Mouse (Mus musculus) lung, embryonic 14.5 days (tissue): ENCODE measurements around the gene Raver1. TPM values are rescaled to one million over a fixed set of nuclear protein-coding genes. Genes with fewer than 3 reads are reported as not detected.

ENCODE experiments used
- ATAC-seq: fragments of 200-750 bp; cut with Nextera tagmentation; 2 replicates; pipeline ENCODE4 v1.8.0; 2017; ENCODE audit warnings: mild to moderate bottlenecking, moderate TSS enrichment, moderate library complexity; ENCODE audit not compliant: insufficient read depth
- DNase-seq: peaks from one replicate; pipeline ENCODE4 v3.0.0-alpha.2; 2015
- H3K27ac ChIP-seq: fragments of 300-500 bp; sonication (generic); 2 replicates; pipeline ENCODE4 v1.5.1; 2014; ENCODE audit warnings: low read depth, mild to moderate bottlenecking, moderate library complexity
- H3K27me3 ChIP-seq: fragments of 300-500 bp; sonication (generic); 2 replicates; pipeline ENCODE4 v1.6.1; 2014; ENCODE audit warnings: low read length, control low read depth; ENCODE audit not compliant: insufficient read depth
- H3K36me3 ChIP-seq: fragments of 300-500 bp; sonication (generic); 2 replicates; pipeline ENCODE4 v1.6.1; 2014; ENCODE audit warnings: control low read depth; ENCODE audit not compliant: insufficient read depth
- H3K4me1 ChIP-seq: fragments of 300-500 bp; sonication (generic); 2 replicates; pipeline ENCODE4 v1.6.1; 2014; ENCODE audit warnings: antibody characterized with exemption, control low read depth; ENCODE audit not compliant: insufficient read depth
- H3K4me2 ChIP-seq: fragments of 300-500 bp; sonication (generic); 2 replicates; pipeline ENCODE4 v1.6.1; 2014; ENCODE audit warnings: mild to moderate bottlenecking
- H3K4me3 ChIP-seq: fragments of 300-500 bp; sonication (generic); 2 replicates; pipeline ENCODE4 v1.5.1; 2014; ENCODE audit warnings: low read depth, low read length
- H3K9ac ChIP-seq: fragments of 300-500 bp; sonication (generic); 2 replicates; pipeline ENCODE4 v1.6.1; 2014
- H3K9me3 ChIP-seq: fragments of 300-500 bp; sonication (generic); 2 replicates; pipeline ENCODE4 v1.6.1; 2016; ENCODE audit warnings: low read depth, low read length, control low read depth
- CTCF ChIP-seq: IDR thresholded peaks from 2 replicates; pipeline ENCODE4 v1.5.1; 2016; ENCODE audit warnings: antibody characterized with exemption, low read depth
- WGBS: fragments of 180-500 bp; shearing (Covaris S2); extraction: QIAGEN DNeasy Blood & Tissue Kit; methylation state at CpG from one replicate; pipeline ENCODE4 v1.1.7; 2014; 5-methylcytosine and 5-hydroxymethylcytosine counted together
- polyA plus RNA-seq: library from polyadenylated mRNA; unstranded; fragments of >200 nt; fragmentation: Nextera tagmentation; extraction: Ambion mirVana; gene quantifications from 2 replicates; pipeline ENCODE4 v1.2.1, GENCODE M21; 2014

Gene Raver1
- polyA plus RNA-seq, 1 experiment from 2014 or later, result 113 TPM

- no peak overlapping the region for H3K4me2 ChIP-seq
- H3K27ac ChIP-seq, result no peak overlapping the region
- WGBS, result 78% methylated on average over 16 of the region's 16 CpGs
- ATAC-seq (no peak), DNase-seq (no peak)
- no peaks in the 10 kb centered on the region for H3K4me1 ChIP-seq
- H3K4me3 ChIP-seq, result no peak overlapping the region
- TF ChIP-seq CTCF, result no peak
- no peak overlapping the region for H3K9ac ChIP-seq
- no peaks in the 10 kb centered on the region for H3K9me3 ChIP-seq
- H3K36me3 ChIP-seq, result peaks cover 30% of the 10 kb centered on the region; the same call in 1 of the 2 replicates
- no peaks in the 10 kb centered on the region for H3K27me3 ChIP-seq
Measured at GRCm38 (mm10) chr9:21121483-21121882, 29.7 kb upstream of the Raver1 start.

GRCm38 (mm10) chr9:21117073-21117472 lies 25.3 kb upstream of the Raver1 start:
- TF ChIP-seq CTCF, result no peak
- Histone ChIP-seq H3K27me3 (no peaks in the 10 kb centered on the region), H3K9me3 (no peaks in the 10 kb centered on the region), H3K36me3 (0 out of 2 replicates have a peak, but pooled peaks cover 10% of the 10 kb centered on the region), H3K4me3 (no peak overlapping the region), H3K9ac (no peak overlapping the region), H3K4me1 (no peaks in the 10 kb centered on the region), H3K4me2 (no peak overlapping the region), H3K27ac (no peak overlapping the region)
- no peak for ATAC-seq
- DNase-seq, result no peak
- 63% methylated on average over 6 of the region's 6 CpGs for WGBS

- no peak for TF ChIP-seq CTCF
- Histone ChIP-seq H3K27me3 (no peaks in the 10 kb centered on the region), H3K4me3 (no peak overlapping the region), H3K36me3 (no peaks in the 10 kb centered on the region), H3K4me2 (no peak overlapping the region), H3K4me1 (no peaks in the 10 kb centered on the region), H3K9ac (no peak overlapping the region), H3K9me3 (no peaks in the 10 kb centered on the region), H3K27ac (no peak overlapping the region)
- ATAC-seq (no peak), DNase-seq (no peak)
- WGBS, result 84% methylated on average over 8 of the region's 8 CpGs
Measured at GRCm38 (mm10) chr9:21115105-21115504, 23.3 kb upstream of the Raver1 start.

- no peak overlapping the region for H3K9ac ChIP-seq
- DNase-seq, result no peak
- no peak for ATAC-seq
- H3K36me3 ChIP-seq, result no peaks in the 10 kb centered on the region
- no peak overlapping the region for H3K27ac ChIP-seq
- no peaks in the 10 kb centered on the region for H3K27me3 ChIP-seq
- H3K4me3 ChIP-seq, result no peak overlapping the region
- no peak for TF ChIP-seq CTCF
- no peak overlapping the region for H3K4me2 ChIP-seq
- H3K4me1 ChIP-seq, result no peaks in the 10 kb centered on the region
- H3K9me3 ChIP-seq, result no peaks in the 10 kb centered on the region
- 83% methylated on average over 7 of the region's 7 CpGs for WGBS
Measured at GRCm38 (mm10) chr9:21114190-21114589, 22.4 kb upstream of the Raver1 start.

- no peak for TF ChIP-seq CTCF
- DNase-seq (no peak), ATAC-seq (no peak)
- WGBS, result 83% methylated on average over 6 of the region's 6 CpGs
- Histone ChIP-seq H3K4me2 (no peak overlapping the region), H3K27me3 (no peaks in the 10 kb centered on the region), H3K4me3 (no peak overlapping the region), H3K36me3 (no peaks in the 10 kb centered on the region), H3K9me3 (no peaks in the 10 kb centered on the region), H3K27ac (no peak overlapping the region), H3K4me1 (no peaks in the 10 kb centered on the region), H3K9ac (no peak overlapping the region)
Measured at GRCm38 (mm10) chr9:21113751-21114150, 21.9 kb upstream of the Raver1 start.

- Histone ChIP-seq H3K27ac (no peak overlapping the region), H3K4me2 (no peak overlapping the region), H3K4me3 (no peak overlapping the region), H3K36me3 (no peaks in the 10 kb centered on the region), H3K27me3 (no peaks in the 10 kb centered on the region), H3K9me3 (no peaks in the 10 kb centered on the region), H3K4me1 (no peaks in the 10 kb centered on the region), H3K9ac (no peak overlapping the region)
- 44% methylated on average over 23 of the region's 23 CpGs for WGBS
- no peak for TF ChIP-seq CTCF
- no peak for ATAC-seq
- DNase-seq, result no peak
Measured at GRCm38 (mm10) chr9:21107607-21108237, 15.9 kb upstream of the Raver1 start.

GRCm38 (mm10) chr9:21105760-21106564 lies 14.2 kb upstream of the Raver1 start:
- DNase-seq (no peak), ATAC-seq (no peak)
- WGBS, result 68% methylated on average over 5 of the region's 5 CpGs
- no peaks in the 10 kb centered on the region for H3K9me3 ChIP-seq
- H3K4me1 ChIP-seq, result no peaks in the 10 kb centered on the region
- no peak overlapping the region for H3K4me3 ChIP-seq
- no peak overlapping the region for H3K9ac ChIP-seq
- 0 out of 2 replicates have a peak, but pooled peaks cover 3% of the 10 kb centered on the region for H3K36me3 ChIP-seq
- no peaks in the 10 kb centered on the region for H3K27me3 ChIP-seq
- H3K4me2 ChIP-seq, result no peak overlapping the region
- no peak overlapping the region for H3K27ac ChIP-seq
- TF ChIP-seq CTCF, result no peak
